Mouse (Mus musculus) cerebellum, adult 18-20 months (tissue): ENCODE measurements around the gene Peli3.

Source experiments
- DNase-seq, 2 experiments: peaks; one replicate each; pipeline ENCODE4 v3.0.0; 2021

Gene Peli3

DNA sequence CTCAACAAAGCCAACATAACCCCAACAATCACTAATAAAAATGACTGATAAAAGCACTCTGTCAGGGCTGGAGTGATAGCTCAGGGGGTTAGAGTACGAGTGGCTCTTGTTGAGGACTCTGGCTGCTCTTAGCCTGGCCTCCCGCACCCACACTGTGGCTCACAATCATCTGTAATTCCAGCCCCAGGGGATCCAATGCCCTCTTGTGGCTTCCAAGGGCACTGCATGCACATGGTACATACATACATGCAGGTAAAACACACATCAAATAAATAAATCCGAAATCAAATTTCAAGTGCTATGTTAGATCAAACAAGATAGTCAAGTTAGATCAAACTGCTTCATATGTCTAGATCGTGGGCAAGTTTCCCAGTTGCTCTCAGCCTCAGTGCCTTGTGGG is 34.8 kb downstream of the Peli3 start:
- no peak for DNase-seq

DNA sequence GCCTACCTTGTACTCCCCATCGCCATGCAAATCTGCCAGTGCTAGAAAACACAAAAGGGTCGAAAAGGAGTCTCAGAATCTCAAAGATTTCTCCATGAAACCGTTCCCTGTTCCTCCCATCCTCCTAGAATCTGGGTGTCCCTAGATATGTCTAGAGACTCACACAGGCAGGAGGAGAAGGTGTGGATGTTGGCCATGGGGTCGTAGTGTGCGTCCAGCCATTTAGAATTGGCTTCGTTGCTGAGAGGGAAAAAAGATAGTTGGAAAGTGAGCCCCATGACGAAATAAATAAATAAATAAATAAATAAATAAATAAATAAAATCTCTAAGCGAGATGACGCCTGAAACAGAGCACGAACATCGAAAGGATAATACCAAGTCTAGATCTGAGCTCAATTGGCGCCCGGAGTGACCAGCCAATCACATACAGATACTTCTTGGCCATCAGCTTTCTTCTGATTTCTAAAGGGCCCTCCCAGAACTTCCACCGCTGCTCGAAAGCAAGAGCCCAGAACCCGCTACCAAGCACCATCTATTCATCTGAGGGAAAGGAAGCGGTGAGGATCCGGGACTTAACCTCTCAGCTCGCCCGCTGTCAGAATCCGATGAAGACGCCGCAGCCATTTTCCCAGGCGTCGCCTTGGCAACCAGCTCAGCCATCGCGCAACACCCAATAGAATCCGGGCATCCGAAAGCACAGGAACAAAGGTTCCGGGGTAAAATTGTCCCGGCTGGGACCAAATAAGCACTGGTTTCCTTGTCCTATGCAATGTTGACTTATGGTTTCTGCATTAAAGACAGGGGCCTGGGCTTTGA is 36.7 kb downstream of the Peli3 start, which contains the start of gene Bbs1:
Bbs1 (minus strand) TSS at position 650 of the 816 bp plus-strand sequence.
- peak; percentile 77 to 83 for DNase-seq

DNA sequence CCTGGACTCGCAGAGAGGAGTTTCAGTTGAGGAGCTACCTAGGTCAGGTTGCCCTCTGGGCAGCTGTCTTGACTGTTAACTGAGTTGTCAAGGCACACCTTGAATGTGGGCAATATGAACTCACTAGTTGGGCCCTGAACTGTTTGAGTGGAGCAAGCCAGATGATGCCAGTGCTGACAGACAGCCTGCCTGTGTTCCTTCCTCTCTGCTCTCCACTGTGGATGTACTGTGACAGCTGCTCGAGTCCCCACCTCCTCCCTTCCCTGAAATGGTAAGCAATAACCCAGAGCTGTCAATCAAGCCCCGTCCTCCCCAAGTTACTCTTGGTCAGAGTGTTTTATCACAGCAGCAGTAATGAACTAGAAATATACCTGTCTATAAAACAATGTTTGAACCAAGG is 43.0 kb downstream of the Peli3 start:
- no peak for DNase-seq

DNA sequence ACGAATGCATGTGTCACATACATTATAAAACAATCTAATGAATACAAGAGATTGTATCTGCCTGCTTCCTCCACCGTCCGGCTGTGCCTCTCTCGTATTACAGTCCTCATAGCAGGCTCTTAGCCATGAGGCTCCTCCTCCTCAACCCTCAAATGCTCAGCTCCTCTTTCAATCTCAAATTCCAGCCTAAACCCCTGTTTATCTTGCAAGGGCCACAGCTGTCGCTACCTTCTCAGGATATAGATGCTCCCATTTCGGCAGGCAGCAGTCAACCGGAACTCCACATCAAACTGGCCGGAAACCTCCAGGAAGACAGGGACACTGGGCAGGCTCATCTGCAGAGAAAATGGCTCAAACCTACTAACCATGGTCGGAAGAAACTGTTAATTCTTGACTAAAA is 44.0 kb downstream of the Peli3 start:
- DNase-seq = no peak

DNA sequence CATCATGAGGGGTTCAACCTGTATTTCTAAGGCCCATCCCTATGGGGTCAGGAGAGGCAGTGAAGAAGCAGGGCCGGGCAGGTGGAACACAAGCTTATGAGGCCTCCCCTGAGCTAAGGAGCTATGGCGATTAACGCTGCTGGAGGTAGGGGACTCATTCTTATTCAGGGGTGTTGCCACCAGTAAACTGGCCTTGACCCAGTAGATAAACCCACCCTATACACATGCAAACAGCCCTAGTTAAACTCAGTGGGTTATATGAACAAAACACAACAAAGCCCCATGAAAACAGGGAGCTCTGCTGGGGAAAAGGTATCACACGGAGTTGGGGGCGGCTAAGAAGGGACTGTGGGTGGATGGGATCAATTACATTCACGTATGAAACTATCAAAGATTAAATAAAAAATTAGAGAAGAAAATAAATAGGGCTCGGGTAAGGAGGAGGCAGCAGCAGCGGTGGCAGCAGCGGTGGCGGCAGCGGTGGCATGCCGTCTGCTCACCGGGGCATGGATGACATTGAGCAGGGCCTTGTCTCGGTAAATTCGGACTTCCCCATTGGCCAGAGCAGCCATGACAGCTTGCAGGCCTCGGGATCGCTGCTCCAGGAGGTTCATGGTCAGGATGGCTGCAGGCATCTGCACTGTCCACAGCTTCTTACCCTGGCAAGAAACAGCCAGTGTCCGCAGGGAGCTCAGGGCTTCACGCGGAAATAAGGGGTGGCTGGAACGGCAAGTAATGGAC is 46.0 kb downstream of the Peli3 start:
- DNase-seq = no peak

DNA sequence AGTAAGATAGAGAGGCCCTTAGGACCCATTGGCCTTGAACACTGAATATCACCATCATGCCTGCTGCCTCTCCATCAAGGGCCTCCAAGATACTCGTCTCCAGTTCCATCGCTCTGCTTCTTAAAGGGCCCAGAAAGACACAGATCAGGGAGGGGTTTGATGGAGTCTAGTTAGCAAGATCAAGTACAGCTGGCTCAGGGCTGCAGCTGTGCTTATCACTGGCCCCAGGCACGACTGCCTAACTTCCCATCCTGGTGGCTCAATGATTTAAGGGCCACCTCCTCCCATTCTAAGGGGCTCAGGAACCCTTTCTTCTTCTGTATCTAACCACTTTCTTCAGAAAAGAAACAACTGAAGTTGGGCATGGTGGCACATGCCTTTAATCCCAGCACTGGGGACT is 51.1 kb downstream of the Peli3 start:
- no peak for DNase-seq

DNA sequence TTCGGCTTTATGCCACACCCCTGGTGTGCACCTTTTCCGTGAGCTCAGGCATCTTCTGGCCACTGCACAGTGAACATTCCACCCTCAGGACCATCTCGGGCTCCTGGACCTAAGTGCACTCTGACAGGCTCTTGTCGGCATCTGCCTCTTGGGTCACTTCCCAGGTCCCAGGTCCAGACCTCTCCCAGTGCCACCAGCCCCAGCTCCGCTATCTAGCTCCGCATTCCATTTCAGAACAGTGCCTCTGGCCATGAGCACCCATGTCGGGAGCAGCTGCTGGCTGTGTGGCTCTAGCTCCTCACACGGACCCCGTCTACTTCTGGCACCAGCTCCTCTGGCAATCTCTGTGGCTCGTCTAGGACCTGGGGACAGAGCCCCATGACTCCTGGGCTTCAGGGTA is 53.1 kb downstream of the Peli3 start:
- no peak for DNase-seq

DNA sequence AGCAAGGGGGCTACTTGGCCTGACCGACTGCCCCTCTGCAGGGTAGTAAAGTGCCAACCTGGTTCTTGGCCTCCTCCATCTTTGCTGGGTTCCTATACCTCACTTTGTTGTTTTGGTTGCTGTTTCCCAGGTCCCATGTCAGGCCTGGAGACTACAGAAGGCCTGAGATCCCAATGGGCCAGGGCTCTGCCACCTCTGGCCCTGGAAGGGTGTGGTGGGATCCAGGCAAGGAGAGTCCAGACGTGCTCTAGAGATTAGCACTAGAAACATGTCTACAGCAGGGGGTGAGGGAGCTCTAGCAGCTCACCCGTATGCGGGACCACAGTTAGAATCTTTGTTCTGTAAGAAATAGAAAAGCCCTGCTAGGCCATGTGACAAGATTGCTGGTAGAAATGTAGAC is 59.0 kb downstream of the Peli3 start:
- no peak for DNase-seq
